Comparison of ENCODE assay signal across 8 mouse cellular contexts in the genomic region with DNA sequence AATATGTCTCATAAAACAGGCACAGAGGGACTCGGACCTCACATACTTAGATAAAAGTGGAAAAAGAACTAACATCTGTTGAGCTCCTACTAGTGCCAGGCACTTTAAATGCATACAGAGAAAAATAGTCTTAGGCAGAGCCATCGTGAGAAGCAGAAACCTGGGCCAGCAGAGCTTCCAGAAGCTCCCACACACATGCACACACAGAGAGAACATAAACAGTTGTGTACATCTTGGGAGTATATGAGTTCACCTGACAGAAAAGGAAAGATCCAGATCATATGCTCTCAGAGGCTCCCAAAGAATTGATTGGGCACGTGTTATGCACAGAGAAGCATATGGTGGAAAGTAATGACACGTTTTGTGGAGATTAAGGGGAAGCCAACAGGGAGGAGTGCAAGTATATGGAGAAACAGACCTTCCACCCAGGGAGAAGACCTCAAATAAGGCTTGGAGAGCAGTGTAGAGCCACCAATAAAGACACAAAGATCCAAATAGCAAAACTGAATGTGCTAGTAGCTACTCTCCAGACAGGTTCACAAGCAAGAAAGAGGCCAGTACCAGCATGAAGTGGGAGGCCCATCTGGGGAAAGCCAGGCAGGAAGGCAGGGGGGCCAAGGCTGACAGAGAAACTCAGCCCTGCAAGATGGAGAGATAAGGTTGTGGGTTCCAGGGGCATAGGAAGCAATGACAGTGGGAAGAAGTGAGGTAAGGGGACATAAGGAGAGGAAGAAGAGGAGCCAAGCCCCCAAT. TPM values are rescaled to one million over a fixed set of nuclear protein-coding genes. Genes with fewer than 3 reads are reported as not detected.
A peak's percentile ranks its signal among the peaks of the same experiment; 100 is the strongest.
DNase-seq lines count a peak whose midpoint lies in the region; ATAC-seq and TF ChIP-seq lines count a peak whose summit lies in the region.

No protein-coding gene starts in this region.

- no peaks in the 10 kb centered on the region for H3K36me3 ChIP-seq in hindbrain, embryonic 10.5 days
- H3K36me3 ChIP-seq in liver, postnatal 0 days (replicated peaks; ENCODE audit: insufficient read depth, low read length), result no peaks in the 10 kb centered on the region

- no peak for ATAC-seq in liver, postnatal 0 days
- no peak for ATAC-seq in cerebellum, adult (ENCODE audit: insufficient number of reproducible peaks, low FRiP score, low TSS enrichment)

- peak overlapping the region; percentile 79 for H3K4me3 ChIP-seq in hindbrain, embryonic 10.5 days
- peak overlapping the region; percentile 96 for H3K4me3 ChIP-seq in liver, postnatal 0 days (ENCODE audit: low read depth, low read length)

- peaks cover 22% of the 10 kb centered on the region for H3K4me1 ChIP-seq in hindbrain, embryonic 10.5 days (replicated peaks)
- H3K4me1 ChIP-seq in liver, postnatal 0 days (ENCODE audit: insufficient read depth), result peaks cover 24% of the 10 kb centered on the region

- no peak for TF ChIP-seq EP300 in liver, postnatal 0 days (IDR thresholded peaks at IDR 0.05; ENCODE audit: low read depth)

- TF ChIP-seq CTCF in liver, postnatal 0 days (IDR thresholded peaks at IDR 0.05; ENCODE audit: low read depth), result no peak

- H3K4me2 ChIP-seq in liver, postnatal 0 days (ENCODE audit: low read depth, low read length), result peak overlapping the region; percentile 80

- H3K27me3 ChIP-seq in hindbrain, embryonic 10.5 days (ENCODE audit: insufficient read depth, poor library complexity, severe bottlenecking), result peaks cover 15% of the 10 kb centered on the region
- no peaks in the 10 kb centered on the region for H3K27me3 ChIP-seq in liver, postnatal 0 days (ENCODE audit: insufficient read depth, low read length)

- H3K9ac ChIP-seq in liver, postnatal 0 days (replicated peaks), result peak overlapping the region; percentile 97

- DNase-seq in adrenal gland, adult (ENCODE audit: inconsistent age in 2 of 2, low spot score in 1 of 2), result peak; percentile 11 to 56
- DNase-seq in adrenal gland, adult 2 months, result no peak
- DNase-seq in right cerebral cortex, postnatal 25 days, result peak; percentile 30
- no peak for DNase-seq in right cerebral cortex, postnatal 4 days
- DNase-seq in hindbrain, embryonic 10.5 days (ENCODE audit: low spot score), result no peak
- DNase-seq in liver, postnatal 0 days, result peak; percentile 29
- no peak for DNase-seq in cerebellum, postnatal 4 days (ENCODE audit: low spot score in 2 of 2)

- H3K27ac ChIP-seq in hindbrain, embryonic 10.5 days, result no peak overlapping the region
- peak overlapping the region; percentile 94 for H3K27ac ChIP-seq in liver, postnatal 0 days (ENCODE audit: low read depth)

- 56% methylated on average over 4 of the region's 4 CpGs for WGBS in hindbrain, embryonic 10.5 days
- 20% methylated on average over 4 of the region's 4 CpGs for WGBS in liver, postnatal 0 days (ENCODE audit: insufficient replicate concordance)

- no peaks in the 10 kb centered on the region for H3K9me3 ChIP-seq in hindbrain, embryonic 10.5 days
- no peaks in the 10 kb centered on the region for H3K9me3 ChIP-seq in liver, postnatal 0 days (ENCODE audit: low read length)

RNA-seq across cellular contexts. Expression of a gene that starts 2.6 kb away (rescaled TPM):
- total RNA-seq in adrenal gland, adult 2 months (2021), result 100 to 1,000 TPM in 1 of 2 experiments, 10 to 100 TPM in 1; 49.6 to 165 TPM
- 1.8 and 2.2 TPM in 2 replicates for polyA plus RNA-seq in adrenal gland, adult 2 months (2012; rRNA removed)
- polyA plus RNA-seq in hindbrain, embryonic 10.5 days (2016; fragmentation: Nextera tagmentation; extraction: Ambion mirVana), result 3.9 and 8.1 TPM in 2 replicates
- 12.1 and 13.7 TPM in 2 replicates for polyA plus RNA-seq in liver, postnatal 0 days (2015; fragmentation: Nextera tagmentation; extraction: Ambion mirVana)

Comparison
In these comparisons a context has a peak if more than half of its experiments do, and no peak if none do; other contexts are left out.
1. DNase-seq: peak in adrenal gland, adult (2 of 2), right cerebral cortex, postnatal 25 days (single experiment) and liver, postnatal 0 days (single experiment); none in adrenal gland, adult 2 months (single experiment), right cerebral cortex, postnatal 4 days (single experiment), hindbrain, embryonic 10.5 days (single experiment) and cerebellum, postnatal 4 days (0 of 2).